In genomic region chr17:23548615-23549014, GRCm38 (mm10) we compare ENCODE assay signal across 8 mouse cellular contexts. TPM values are rescaled to one million over a fixed set of nuclear protein-coding genes. Genes with fewer than 3 reads are reported as not detected.
DNase-seq lines count a peak whose midpoint lies in the region; ATAC-seq lines count a peak whose summit lies in the region.

No protein-coding gene starts in this region.

- H3K27me3 ChIP-seq in hindbrain, embryonic 14.5 days (ENCODE audit: control insufficient read depth, insufficient read depth, low read length): no peaks in the 10 kb centered on the region

- no peak overlapping the region for H3K27ac ChIP-seq in hindbrain, embryonic 14.5 days

- peak overlapping the region; percentile 43 for H3K4me3 ChIP-seq in hindbrain, embryonic 14.5 days (replicated peaks; ENCODE audit: low read length)

- H3K36me3 ChIP-seq in hindbrain, embryonic 14.5 days (replicated peaks; ENCODE audit: control insufficient read depth, insufficient read depth): no peaks in the 10 kb centered on the region

- peaks cover 5% of the 10 kb centered on the region; the same call in 1 of the 2 replicates for H3K4me1 ChIP-seq in hindbrain, embryonic 14.5 days (replicated peaks; ENCODE audit: control insufficient read depth, insufficient read depth, low read length)

- WGBS in hindbrain, embryonic 14.5 days: 1% methylated on average over 15 of the region's 15 CpGs

- no peaks in the 10 kb centered on the region for H3K9me3 ChIP-seq in hindbrain, embryonic 14.5 days (ENCODE audit: control insufficient read depth, low read length)

- peak overlapping the region; percentile 78 for H3K4me2 ChIP-seq in hindbrain, embryonic 14.5 days (replicated peaks)

- DNase-seq in T-cell, adult 2 months (ENCODE audit: low spot score): peak; percentile 74
- DNase-seq in cerebellum, postnatal 25 days: peak; percentile 92 to 94
- DNase-seq in frontal cortex, postnatal 25 days (ENCODE audit: low spot score in 2 of 2): peak; percentile 89 to 94
- DNase-seq in hindbrain, embryonic 14.5 days (ENCODE audit: low spot score): peak; percentile 94
- DNase-seq in layer of hippocampus, postnatal 36 days: peak; percentile 85 to 90
- peak; percentile 83 for DNase-seq in lung, postnatal 25 days (ENCODE audit: low spot score)
- peak; percentile 67 for DNase-seq in retina, adult 2 months (ENCODE audit: low read depth, low spot score)
- peak; percentile 81 to 83 for DNase-seq in thymus, postnatal 36 days

- peak; percentile 18; the same call in 1 of the 2 replicates for ATAC-seq in hindbrain, embryonic 14.5 days (ENCODE audit: low FRiP score)

- H3K9ac ChIP-seq in hindbrain, embryonic 14.5 days: peak overlapping the region; percentile 29; the same call in 1 of the 2 replicates

RNA-seq across cellular contexts. Expression of gene Zfp213, which starts 15.4 kb away (rescaled TPM):
- polyA plus RNA-seq in hindbrain, embryonic 14.5 days (2014; fragmentation: Nextera tagmentation; extraction: Ambion mirVana): 15.4 and 15.6 TPM in 2 replicates
- 1 to 10 TPM; 5.6 to 7.4 TPM for total RNA-seq in layer of hippocampus, postnatal 36 days (2021)

RNA-seq across cellular contexts. Expression of gene Zfp13, which starts 50.7 kb away (rescaled TPM):
- polyA plus RNA-seq in hindbrain, embryonic 14.5 days (2014; fragmentation: Nextera tagmentation; extraction: Ambion mirVana): 20.3 and 21.4 TPM in 2 replicates
- 10 to 100 TPM; 25.0 to 32.3 TPM for total RNA-seq in layer of hippocampus, postnatal 36 days (2021)

RNA-seq across cellular contexts. Expression of gene Zscan10, which starts 52.0 kb away (rescaled TPM):
- polyA plus RNA-seq in hindbrain, embryonic 14.5 days (2014; fragmentation: Nextera tagmentation; extraction: Ambion mirVana): 0.25 and 0.27 TPM in 2 replicates
- total RNA-seq in layer of hippocampus, postnatal 36 days (2021): not detected
